Mouse (Mus musculus): ENCODE measurements at regions not wholly inside any gene's neighbourhood (a gene's known extent, or its start where the extent isn't known, plus 50 kb on each side); places are given as distances from the start of the nearest gene placed in this dataset.
A peak's percentile ranks its signal among the peaks of the same experiment; 100 is the strongest.
"Not testable (repeated sequence)": the region's sequence is repeated elsewhere in the genome, so short reads cannot be mapped to it uniquely, and the experiment has no call there.

- DNase-seq (ENCODE audit: low read depth, low spot score) = no peak
Measured at GRCm38 (mm10) chr9:33007456-33008063, 371.5 kb downstream of the Ets1 start.

- no peak for DNase-seq (ENCODE audit: low read depth, low spot score)
Measured at GRCm38 (mm10) chr9:33011241-33011640, 375.2 kb downstream of the Ets1 start.

GRCm38 (mm10) chr9:33035401-33035800 lies 399.4 kb downstream of the Ets1 start:
- DNase-seq (ENCODE audit: low read depth, low spot score) = no peak

GRCm38 (mm10) chr9:33039221-33039790 lies 403.3 kb downstream of the Ets1 start:
- no peak for DNase-seq (ENCODE audit: low read depth, low spot score)

GRCm38 (mm10) chr9:33050789-33051188 lies 414.8 kb downstream of the Ets1 start:
- no peak for DNase-seq (ENCODE audit: low read depth, low spot score)

- no peak for DNase-seq (ENCODE audit: low read depth, low spot score)
Measured at GRCm38 (mm10) chr9:33060636-33061264, 424.7 kb downstream of the Ets1 start.

- DNase-seq (ENCODE audit: low read depth, low spot score) = peak; percentile 76
Measured at GRCm38 (mm10) chr9:33062476-33062875, 426.5 kb downstream of the Ets1 start.

GRCm38 (mm10) chr9:33065331-33065730 lies 429.3 kb downstream of the Ets1 start:
- DNase-seq (ENCODE audit: low read depth, low spot score) = no peak

- no peak for DNase-seq (ENCODE audit: low read depth, low spot score)
Measured at GRCm38 (mm10) chr9:33067521-33067920, 431.5 kb downstream of the Ets1 start.

GRCm38 (mm10) chr9:33070116-33070515 lies 434.1 kb downstream of the Ets1 start:
- no peak for DNase-seq (ENCODE audit: low read depth, low spot score)

- DNase-seq (ENCODE audit: low read depth, low spot score) = no peak
Measured at GRCm38 (mm10) chr9:33080271-33080670, 444.2 kb downstream of the Ets1 start.

- no peak for DNase-seq (ENCODE audit: low read depth, low spot score)
Measured at GRCm38 (mm10) chr9:33080774-33081173, 444.8 kb downstream of the Ets1 start.

GRCm38 (mm10) chr9:33089977-33090376 lies 454.0 kb downstream of the Ets1 start:
- no peak for DNase-seq (ENCODE audit: low read depth, low spot score)

- DNase-seq (ENCODE audit: low read depth, low spot score) = no peak
Measured at GRCm38 (mm10) chr9:33091664-33092063, 455.6 kb downstream of the Ets1 start.

- peak; percentile 68 for DNase-seq (ENCODE audit: low read depth, low spot score)
Measured at GRCm38 (mm10) chr9:33095654-33096053, 459.6 kb downstream of the Ets1 start.

- DNase-seq (ENCODE audit: low read depth, low spot score) = no peak
Measured at GRCm38 (mm10) chr9:33101206-33101605, 465.2 kb downstream of the Ets1 start.

- peak; percentile 47 for DNase-seq (ENCODE audit: low read depth, low spot score)
Measured at GRCm38 (mm10) chr9:33104623-33105074, 468.6 kb downstream of the Ets1 start.

- no peak for DNase-seq (ENCODE audit: low read depth, low spot score)
Measured at GRCm38 (mm10) chr9:33123841-33124240, 487.8 kb downstream of the Ets1 start.

GRCm38 (mm10) chr9:33152186-33152585 lies 516.2 kb downstream of the Ets1 start:
- DNase-seq (ENCODE audit: low read depth, low spot score) = peak; percentile 30

- DNase-seq (ENCODE audit: low read depth, low spot score) = no peak
Measured at GRCm38 (mm10) chr9:33168159-33168558, 532.1 kb downstream of the Ets1 start.

- not testable (repeated sequence) for DNase-seq (ENCODE audit: low read depth, low spot score)
Measured at GRCm38 (mm10) chr9:33169093-33169492, 533.1 kb downstream of the Ets1 start.

- DNase-seq (ENCODE audit: low read depth, low spot score) = no peak
Measured at GRCm38 (mm10) chr9:33180066-33180465, 544.0 kb downstream of the Ets1 start.

GRCm38 (mm10) chr9:33187187-33187586 lies 551.2 kb downstream of the Ets1 start:
- DNase-seq (ENCODE audit: low read depth, low spot score) = no peak
